8 mouse cellular contexts compared by ENCODE assay signal in the genomic region with DNA sequence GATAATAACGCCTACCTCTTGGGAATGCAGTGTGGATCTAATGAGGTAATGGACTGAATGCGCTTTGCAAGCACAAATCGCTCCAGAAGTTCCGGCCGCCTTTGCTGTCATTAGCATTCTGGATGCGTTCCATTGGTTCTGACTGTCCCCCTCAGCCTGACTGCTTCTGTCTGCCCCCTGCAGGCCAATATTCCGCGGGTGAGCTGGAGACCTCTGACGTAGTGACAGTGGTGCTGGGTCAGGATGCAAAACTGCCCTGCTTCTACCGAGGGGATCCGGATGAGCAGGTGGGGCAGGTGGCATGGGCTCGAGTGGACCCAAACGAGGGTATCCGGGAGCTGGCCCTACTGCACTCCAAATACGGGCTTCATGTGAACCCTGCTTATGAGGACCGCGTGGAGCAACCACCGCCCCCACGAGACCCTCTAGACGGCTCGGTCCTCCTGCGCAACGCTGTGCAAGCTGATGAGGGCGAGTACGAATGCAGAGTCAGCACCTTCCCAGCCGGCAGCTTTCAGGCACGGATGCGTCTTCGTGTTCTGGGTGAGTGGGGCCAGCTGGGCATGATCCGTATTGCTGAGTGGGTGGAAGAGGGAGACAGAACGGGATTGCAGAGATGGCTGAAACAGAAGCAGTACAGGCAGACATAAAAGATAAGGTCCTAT. TPM values are rescaled to one million over a fixed set of nuclear protein-coding genes. Genes with fewer than 3 reads are reported as not detected.
DNase-seq lines count a peak whose midpoint lies in the region; ATAC-seq and TF ChIP-seq lines count a peak whose summit lies in the region.

No protein-coding gene starts in this region.

- peak overlapping the region; percentile 50 for H3K4me2 ChIP-seq in forebrain, embryonic 15.5 days (replicated peaks)
- H3K4me2 ChIP-seq in neural tube, embryonic 14.5 days (ENCODE audit: low read depth, low read length): peak overlapping the region; percentile 50

- no peak overlapping the region for H3K27ac ChIP-seq in ES-E14 (ENCODE audit: insufficient read depth, low read depth, low read length, poor library complexity, severe bottlenecking)
- peak overlapping the region; percentile 44; the same call in 1 of the 2 replicates for H3K27ac ChIP-seq in forebrain, embryonic 15.5 days (replicated peaks)
- H3K27ac ChIP-seq in neural tube, embryonic 14.5 days (ENCODE audit: low read depth, low read length): peak overlapping the region; percentile 28; the same call in 1 of the 2 replicates

- peak; percentile 76 for DNase-seq in ES-E14 (ENCODE audit: low read depth, low spot score)
- peak; percentile 80 for DNase-seq in cerebellum, adult 11 months
- peak; percentile 52 for DNase-seq in heart, postnatal 25 days (ENCODE audit: low spot score)
- DNase-seq in layer of hippocampus, adult 18-20 months (ENCODE audit: low spot score in 2 of 2): peak; percentile 55 to 81
- peak; percentile 77 to 85 for DNase-seq in lung, adult 18-20 months
- peak; percentile 56 for DNase-seq in telencephalon, adult 2 months (ENCODE audit: low read depth, low spot score)

- peak overlapping the region; percentile 10 to 50; a peak in 3 of 4 replicates for H3K4me3 ChIP-seq in ES-E14 (ENCODE audit: insufficient read depth in 1 of 2, low read depth in 1 of 2, low read length in 2 of 2, poor library complexity in 1 of 2, severe bottlenecking in 1 of 2)
- peak overlapping the region; percentile 34 for H3K4me3 ChIP-seq in forebrain, embryonic 15.5 days
- H3K4me3 ChIP-seq in neural tube, embryonic 14.5 days (ENCODE audit: low read depth, low read length): peak overlapping the region; percentile 28

- ATAC-seq in forebrain, embryonic 15.5 days (replicated peaks): peak; percentile 75
- peak; percentile 84 for ATAC-seq in neural tube, embryonic 14.5 days (ENCODE audit: low read depth)

- no peaks in the 10 kb centered on the region for H3K36me3 ChIP-seq in ES-E14 (ENCODE audit: control insufficient read depth, insufficient read depth, low read length, poor library complexity, severe bottlenecking)
- no peaks in the 10 kb centered on the region for H3K36me3 ChIP-seq in forebrain, embryonic 15.5 days
- H3K36me3 ChIP-seq in neural tube, embryonic 14.5 days (ENCODE audit: control insufficient read depth, insufficient read depth, low read length): no peaks in the 10 kb centered on the region

- H3K9me3 ChIP-seq in ES-E14 (ENCODE audit: control insufficient read depth, insufficient read depth, low read depth, low read length): no peaks in the 10 kb centered on the region
- no peaks in the 10 kb centered on the region for H3K9me3 ChIP-seq in forebrain, embryonic 15.5 days
- no peaks in the 10 kb centered on the region for H3K9me3 ChIP-seq in neural tube, embryonic 14.5 days (ENCODE audit: control insufficient read depth, low read length)

- H3K4me1 ChIP-seq in ES-E14 (ENCODE audit: control insufficient read depth in 2 of 2, insufficient read depth in 2 of 2, low read length in 2 of 2, poor library complexity in 1 of 2): peaks cover 0 to 22% of the 10 kb centered on the region in 2 experiments; a peak in 2 of 4 replicates
- H3K4me1 ChIP-seq in forebrain, embryonic 15.5 days: peaks cover 8% of the 10 kb centered on the region
- 0 out of 2 replicates have a peak, but pooled peaks cover 2% of the 10 kb centered on the region for H3K4me1 ChIP-seq in neural tube, embryonic 14.5 days (ENCODE audit: control insufficient read depth, insufficient read depth, low read length)

- H3K9ac ChIP-seq in ES-E14 (ENCODE audit: insufficient read depth, low read depth, low read length, poor library complexity, severe bottlenecking): no peak overlapping the region
- peak overlapping the region; percentile 24; the same call in 1 of the 2 replicates for H3K9ac ChIP-seq in forebrain, embryonic 15.5 days (replicated peaks)
- 0 out of 2 replicates have a peak overlapping the region, but pooled peaks have one; percentile 18 for H3K9ac ChIP-seq in neural tube, embryonic 14.5 days (replicated peaks; ENCODE audit: low read depth, low read length)

- 3% methylated on average over 31 of the region's 31 CpGs for WGBS in forebrain, embryonic 15.5 days
- WGBS in neural tube, embryonic 14.5 days: 3% methylated on average over 31 of the region's 31 CpGs

- in situ Hi-C loops in ES-E14 (cut with MboI; ENCODE audit: low sequenced_read_pairs in 2 of 2, unreplicated experiment in 2 of 2): no loop called here

- intact Hi-C loops in heart, postnatal 25 days (cut with DNase I): no loop called here

- peaks cover 12% of the 10 kb centered on the region; the same call in 1 of the 2 replicates for H3K27me3 ChIP-seq in forebrain, embryonic 15.5 days
- H3K27me3 ChIP-seq in neural tube, embryonic 14.5 days (ENCODE audit: control insufficient read depth, insufficient read depth, low read length): no peaks in the 10 kb centered on the region

TF ChIP-seq in ES-E14, 5 proteins besides CTCF, POLR2A, EP300 and RAD21:
- TF ChIP-seq ZNF384 (IDR thresholded peaks at IDR 0.05; ENCODE audit: low read depth, low read length) (no peak), MAFK (IDR thresholded peaks at IDR 0.05; ENCODE audit: insufficient read depth, low read depth, low read length) (peak; percentile 78), ZC3H11A (IDR thresholded peaks at IDR 0.05; ENCODE audit: borderline replicate concordance, low read depth, low read length) (no peak)
TF ChIP-seq in ES-E14: peak in this region for 1.

RNA-seq across cellular contexts. Expression of a gene that starts 8.7 kb away (rescaled TPM):
- total RNA-seq in ES-E14 (2012; rRNA removed): 8.0 and 9.0 TPM in 2 replicates
- 0.61 and 0.71 TPM in 2 replicates for polyA plus RNA-seq in forebrain, embryonic 15.5 days (2015; fragmentation: Nextera tagmentation; extraction: Ambion mirVana)
- total RNA-seq in heart, postnatal 25 days (2021): 1 to 10 TPM; 2.7 TPM
- total RNA-seq in layer of hippocampus, adult 18-20 months (2021): 1 to 10 TPM; 1.9 TPM
- polyA plus RNA-seq in neural tube, embryonic 14.5 days (2014; fragmentation: Nextera tagmentation; extraction: Ambion mirVana): 0.25 and 0.61 TPM in 2 replicates

RNA-seq across cellular contexts. Expression of a gene that starts 10.2 kb away (rescaled TPM):
- 1.9 and 3.0 TPM in 2 replicates for total RNA-seq in ES-E14 (2012; rRNA removed)
- polyA plus RNA-seq in forebrain, embryonic 15.5 days (2015; fragmentation: Nextera tagmentation; extraction: Ambion mirVana): 0.49 and 0.74 TPM in 2 replicates
- under 1 TPM; 0.21 to 0.42 TPM for total RNA-seq in heart, postnatal 25 days (2021)
- total RNA-seq in layer of hippocampus, adult 18-20 months (2021): 1 to 10 TPM; 6.3 to 6.7 TPM
- polyA plus RNA-seq in neural tube, embryonic 14.5 days (2014; fragmentation: Nextera tagmentation; extraction: Ambion mirVana): 2.2 and 2.8 TPM in 2 replicates

RNA-seq across cellular contexts. Expression of a gene that starts 19.5 kb away (rescaled TPM):
- 0.85 and 1.1 TPM in 2 replicates for total RNA-seq in ES-E14 (2012; rRNA removed)
- 3.8 and 4.0 TPM in 2 replicates for polyA plus RNA-seq in forebrain, embryonic 15.5 days (2015; fragmentation: Nextera tagmentation; extraction: Ambion mirVana)
- total RNA-seq in heart, postnatal 25 days (2021): not detected
- 1 to 10 TPM; 6.0 to 6.1 TPM for total RNA-seq in layer of hippocampus, adult 18-20 months (2021)
- 3.2 and 5.3 TPM in 2 replicates for polyA plus RNA-seq in neural tube, embryonic 14.5 days (2014; fragmentation: Nextera tagmentation; extraction: Ambion mirVana)

RNA-seq across cellular contexts. Expression of a gene that starts 31.0 kb away (rescaled TPM):
- total RNA-seq in ES-E14 (2012; rRNA removed): 151 and 164 TPM in 2 replicates
- 229 and 235 TPM in 2 replicates for polyA plus RNA-seq in forebrain, embryonic 15.5 days (2015; fragmentation: Nextera tagmentation; extraction: Ambion mirVana)
- total RNA-seq in heart, postnatal 25 days (2021): 10 to 100 TPM; 38.7 to 42.6 TPM
- total RNA-seq in layer of hippocampus, adult 18-20 months (2021): 100 to 1,000 TPM; 133 to 142 TPM
- 164 and 191 TPM in 2 replicates for polyA plus RNA-seq in neural tube, embryonic 14.5 days (2014; fragmentation: Nextera tagmentation; extraction: Ambion mirVana)

RNA-seq across cellular contexts. Expression of a gene that starts 34.6 kb away (rescaled TPM):
- total RNA-seq in ES-E14 (2012; rRNA removed): 41.1 and 41.6 TPM in 2 replicates
- 146 and 149 TPM in 2 replicates for polyA plus RNA-seq in forebrain, embryonic 15.5 days (2015; fragmentation: Nextera tagmentation; extraction: Ambion mirVana)
- 10 to 100 TPM; 74.3 to 84.4 TPM for total RNA-seq in heart, postnatal 25 days (2021)
- 100 to 1,000 TPM; 177 to 190 TPM for total RNA-seq in layer of hippocampus, adult 18-20 months (2021)
- 58.1 and 67.6 TPM in 2 replicates for polyA plus RNA-seq in neural tube, embryonic 14.5 days (2014; fragmentation: Nextera tagmentation; extraction: Ambion mirVana)
